Mouse (Mus musculus) R1 (cell line): ENCODE results near the gene Olfr1480.

Source experiments
- DNase-seq: peaks from one replicate; pipeline ENCODE4 v3.0.0-alpha.2; 2018; ENCODE audit warnings: low read depth, low spot score

Olfr1480 gene

GRCm38 (mm10) chr19:13527613-13528012, at the start of gene Olfr1480:
TSS of gene Olfr1480 (plus strand) at chr19:13527913.
- DNase-seq = no peak

GRCm38 (mm10) chr19:13480096-13480495, 47.6 kb upstream of the Olfr1480 start, which contains the start of gene Olfr1475:
TSS of gene Olfr1475 (minus strand) at chr19:13480196.
- DNase-seq = no peak

- no peak for DNase-seq
These were observed 27.5 kb upstream of the Olfr1480 start, which contains the start of gene Olfr1477 for GRCm38 (mm10) chr19:13500246-13500645. TSS of gene Olfr1477 (plus strand) at chr19:13500546.
